Mouse (Mus musculus) forebrain, embryonic 10.5 days (tissue): Measurements from ENCODE around the gene Dnal4. TPM values are rescaled to one million over a fixed set of nuclear protein-coding genes. Genes with fewer than 3 reads are reported as not detected.
A peak's percentile ranks its signal among the peaks of the same experiment; 100 is the strongest.

ENCODE experiments used
- DNase-seq: peaks from one replicate; pipeline ENCODE4 v3.0.0-alpha.2; 2017; ENCODE audit warnings: low spot score; ENCODE audit errors: extremely low spot score
- H3K27ac ChIP-seq: fragments of 300-500 bp; sonication (generic); 2 replicates; pipeline ENCODE4 v1.5.1; 2016; ENCODE audit warnings: mild to moderate bottlenecking
- H3K27me3 ChIP-seq: fragments of 300-500 bp; sonication (generic); 2 replicates; pipeline ENCODE4 v1.6.1; 2016; ENCODE audit warnings: mild to moderate bottlenecking; ENCODE audit not compliant: poor library complexity, severe bottlenecking
- H3K36me3 ChIP-seq: fragments of 300-500 bp; sonication (generic); replicated peaks from 2 replicates; pipeline ENCODE4 v1.6.1; 2016; ENCODE audit warnings: mild to moderate bottlenecking, moderate library complexity
- H3K4me1 ChIP-seq: fragments of 300-500 bp; sonication (generic); 2 replicates; pipeline ENCODE4 v1.6.1; 2016
- H3K4me3 ChIP-seq: fragments of 300-500 bp; sonication (generic); 2 replicates; pipeline ENCODE4 v1.5.1; 2016; ENCODE audit warnings: mild to moderate bottlenecking, moderate library complexity
- H3K9me3 ChIP-seq: fragments of 300-500 bp; sonication (generic); 2 replicates; pipeline ENCODE4 v1.6.1; 2016; ENCODE audit warnings: mild to moderate bottlenecking, moderate library complexity
- WGBS: fragments of 180-500 bp; shearing (Covaris S2); methylation state at CpG from one replicate; pipeline ENCODE4 v1.1.7; 2016; 5-methylcytosine and 5-hydroxymethylcytosine counted together
- polyA plus RNA-seq: library from polyadenylated mRNA; unstranded; fragments of >200 nt; fragmentation: Nextera tagmentation; extraction: Ambion mirVana; gene quantifications from 2 replicates; pipeline ENCODE4 v1.2.1, GENCODE M21; 2016

Dnal4 gene
- polyA plus RNA-seq, 1 experiment from 2014 or later, result 70.8 TPM

DNA sequence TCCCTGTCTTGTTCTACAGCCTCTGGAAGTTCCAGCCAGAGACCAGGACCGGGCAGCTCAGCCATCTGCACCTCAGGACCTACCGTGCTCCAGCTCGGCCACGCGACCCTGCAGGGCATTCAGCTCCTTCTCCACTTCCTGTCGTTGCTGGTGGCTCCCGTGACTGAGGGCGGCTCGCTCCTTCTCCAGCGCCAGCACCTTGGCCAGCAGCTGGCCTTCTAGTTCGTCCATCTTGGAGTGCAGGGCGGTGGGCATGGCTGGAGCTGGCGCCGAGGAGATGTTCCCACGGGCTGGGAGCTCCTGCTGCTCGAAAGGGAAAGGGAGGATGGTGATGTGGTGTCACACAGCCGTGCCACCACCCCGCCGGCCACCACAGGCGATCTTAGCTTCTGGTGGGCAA is 16.5 kb upstream of the Dnal4 start:
- 36% methylated on average over 20 of the region's 20 CpGs for WGBS
- no peak overlapping the region for H3K4me3 ChIP-seq
- H3K9me3 ChIP-seq, result no peaks in the 10 kb centered on the region
- H3K27me3 ChIP-seq, result peaks cover 32% of the 10 kb centered on the region
- H3K27ac ChIP-seq, result no peak overlapping the region
- DNase-seq, result no peak
- peaks cover 19% of the 10 kb centered on the region for H3K4me1 ChIP-seq
- no peaks in the 10 kb centered on the region for H3K36me3 ChIP-seq

DNA sequence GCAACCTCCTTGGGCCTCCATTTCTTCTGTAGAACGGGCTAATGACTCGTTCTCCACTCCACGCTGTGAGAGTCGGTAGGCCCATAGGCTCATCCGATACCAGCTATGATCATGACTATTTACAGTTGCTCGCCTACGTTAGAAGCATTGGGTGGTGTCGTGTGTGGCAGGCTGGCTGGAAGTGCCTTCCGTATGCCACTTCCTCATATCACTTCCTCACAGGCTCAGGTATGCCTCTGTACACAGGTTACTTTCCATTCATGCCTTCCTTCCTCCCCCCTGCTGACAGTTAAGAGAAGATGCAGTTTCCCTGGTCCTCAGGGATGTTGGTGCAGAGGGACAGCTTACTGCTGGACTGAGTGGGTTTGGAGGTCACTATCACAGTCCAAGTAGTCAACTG is 15.4 kb upstream of the Dnal4 start:
- Histone ChIP-seq H3K27ac (no peak overlapping the region), H3K4me3 (no peak overlapping the region), H3K27me3 (peaks cover 32% of the 10 kb centered on the region), H3K9me3 (no peaks in the 10 kb centered on the region), H3K36me3 (no peaks in the 10 kb centered on the region), H3K4me1 (peaks cover 21% of the 10 kb centered on the region)
- no peak for DNase-seq
- WGBS, result 97% methylated on average over 9 of the region's 9 CpGs

DNA sequence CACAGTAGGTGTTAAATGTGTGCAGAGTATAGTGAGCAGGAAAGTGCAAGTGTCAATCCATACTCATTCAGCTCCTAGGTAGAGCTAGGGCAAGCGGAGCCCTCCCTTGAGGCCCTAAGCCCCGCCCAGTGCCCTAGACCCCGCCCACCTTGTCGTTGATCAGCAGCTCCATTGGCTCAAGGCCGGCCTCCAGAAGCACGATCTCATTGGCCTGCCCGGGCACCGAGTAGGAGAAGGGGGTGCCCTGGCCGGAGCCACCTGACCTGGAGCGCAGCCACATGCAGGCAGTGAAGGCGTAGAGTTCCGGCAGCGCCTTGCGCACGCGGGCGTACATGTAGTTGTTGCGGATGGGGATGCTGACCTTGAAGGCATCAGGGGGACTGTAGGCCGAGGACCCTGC is 14.8 kb upstream of the Dnal4 start:
- WGBS, result 20% methylated on average over 19 of the region's 19 CpGs
- peak; percentile 52 for DNase-seq
- H3K36me3 ChIP-seq, result no peaks in the 10 kb centered on the region
- no peak overlapping the region for H3K27ac ChIP-seq
- H3K4me1 ChIP-seq, result peaks cover 27% of the 10 kb centered on the region
- peaks cover 32% of the 10 kb centered on the region for H3K27me3 ChIP-seq
- no peaks in the 10 kb centered on the region for H3K9me3 ChIP-seq
- peak overlapping the region; percentile 36 for H3K4me3 ChIP-seq

DNA sequence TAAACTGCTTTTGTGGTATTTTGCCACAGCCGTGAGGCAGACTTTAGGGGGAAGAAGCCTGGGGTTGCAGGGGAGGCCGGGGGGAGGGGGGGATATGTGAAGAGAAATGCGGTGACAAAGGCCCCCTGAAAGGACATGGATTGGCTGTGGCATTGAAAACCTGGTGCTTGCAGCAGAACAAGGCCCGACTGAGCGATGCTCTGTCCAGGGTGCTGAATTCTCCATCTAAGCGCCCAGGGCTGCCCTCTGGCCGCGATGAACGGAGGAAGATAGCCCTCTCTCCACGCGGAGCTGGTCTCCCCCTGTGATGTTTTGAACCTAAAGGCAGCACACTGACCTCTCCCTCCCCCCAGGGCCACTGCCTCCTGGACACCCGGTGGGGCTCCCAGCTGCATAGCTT is 13.9 kb upstream of the Dnal4 start:
- H3K9me3 ChIP-seq, result no peaks in the 10 kb centered on the region
- H3K4me1 ChIP-seq, result peaks cover 33% of the 10 kb centered on the region
- WGBS, result 5% methylated on average over 12 of the region's 12 CpGs
- peaks cover 32% of the 10 kb centered on the region for H3K27me3 ChIP-seq
- no peak overlapping the region for H3K4me3 ChIP-seq
- no peak overlapping the region for H3K27ac ChIP-seq
- peak; percentile 70 for DNase-seq
- no peaks in the 10 kb centered on the region for H3K36me3 ChIP-seq

DNA sequence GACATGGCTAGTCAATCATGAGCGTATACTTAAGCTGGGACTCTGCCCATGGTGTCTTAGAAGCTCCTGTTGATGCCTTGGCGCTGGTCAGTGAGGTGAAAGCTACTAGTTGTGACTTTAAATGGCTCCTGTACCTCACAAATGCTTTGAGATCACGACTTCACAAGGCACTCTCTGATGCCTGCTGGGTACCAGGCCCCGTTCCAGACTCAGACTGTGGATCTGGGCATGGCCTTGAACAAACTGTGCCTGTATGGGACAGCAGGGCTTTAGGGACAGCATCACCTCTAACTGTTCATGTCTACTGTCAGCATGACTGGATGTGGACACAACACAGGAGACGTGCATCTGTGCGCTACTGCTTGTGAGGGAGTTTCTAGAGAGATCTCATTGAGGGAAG is 13.3 kb upstream of the Dnal4 start:
- no peak overlapping the region for H3K27ac ChIP-seq
- no peaks in the 10 kb centered on the region for H3K9me3 ChIP-seq
- H3K36me3 ChIP-seq, result no peaks in the 10 kb centered on the region
- 85% methylated on average over 6 of the region's 6 CpGs for WGBS
- H3K27me3 ChIP-seq, result peaks cover 32% of the 10 kb centered on the region
- H3K4me1 ChIP-seq, result peaks cover 33% of the 10 kb centered on the region
- no peak for DNase-seq
- H3K4me3 ChIP-seq, result no peak overlapping the region

DNA sequence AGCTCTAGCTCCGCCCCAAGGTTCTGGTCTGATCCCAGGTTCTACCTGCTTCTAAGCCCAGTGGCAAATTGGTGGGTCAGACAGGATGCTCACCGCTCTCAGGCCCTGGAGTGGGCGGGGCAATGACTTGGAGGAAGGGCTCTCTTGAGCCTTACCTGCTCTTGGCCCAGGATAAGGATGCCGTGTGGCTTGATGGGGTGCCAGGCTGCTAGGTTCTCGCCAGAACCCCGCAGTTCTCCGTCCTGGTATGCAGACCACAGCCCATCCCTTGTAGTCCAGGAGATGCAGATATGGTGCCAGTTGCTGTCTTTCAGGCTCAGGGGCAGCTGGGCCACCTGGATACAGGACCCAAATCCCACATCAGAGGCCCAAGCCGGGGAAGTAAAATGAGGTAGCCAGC is 12.5 kb upstream of the Dnal4 start:
- no peak overlapping the region for H3K27ac ChIP-seq
- H3K4me3 ChIP-seq, result no peak overlapping the region
- peaks cover 28% of the 10 kb centered on the region for H3K27me3 ChIP-seq
- H3K4me1 ChIP-seq, result peaks cover 33% of the 10 kb centered on the region
- H3K9me3 ChIP-seq, result no peaks in the 10 kb centered on the region
- WGBS, result 52% methylated on average over 8 of the region's 8 CpGs
- DNase-seq, result no peak
- H3K36me3 ChIP-seq, result no peaks in the 10 kb centered on the region

DNA sequence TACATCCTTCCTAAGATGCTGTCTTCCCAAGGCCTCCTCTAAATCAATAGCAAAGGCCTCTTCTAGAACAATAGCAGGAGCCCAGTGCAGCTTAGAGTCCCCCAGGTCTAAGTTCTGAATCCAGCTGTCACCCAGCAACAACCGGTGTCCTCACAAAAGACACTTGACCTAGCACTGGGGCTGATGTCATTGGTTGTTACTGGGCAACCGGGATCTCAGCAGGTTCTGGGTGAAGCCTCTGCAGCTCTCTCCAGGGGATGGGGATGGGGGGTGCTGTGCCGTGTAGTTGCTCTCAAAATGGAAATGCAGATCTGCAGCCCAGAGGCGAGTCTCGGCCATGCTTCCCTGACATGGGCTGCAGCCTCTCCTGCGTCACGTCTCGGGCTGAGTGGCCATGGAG is 10.2 kb upstream of the Dnal4 start:
- Histone ChIP-seq H3K27me3 (peaks cover 15% of the 10 kb centered on the region), H3K9me3 (no peaks in the 10 kb centered on the region), H3K27ac (no peak overlapping the region), H3K4me3 (no peak overlapping the region), H3K36me3 (no peaks in the 10 kb centered on the region), H3K4me1 (peaks cover 32% of the 10 kb centered on the region)
- no peak for DNase-seq
- 58% methylated on average over 8 of the region's 8 CpGs for WGBS

DNA sequence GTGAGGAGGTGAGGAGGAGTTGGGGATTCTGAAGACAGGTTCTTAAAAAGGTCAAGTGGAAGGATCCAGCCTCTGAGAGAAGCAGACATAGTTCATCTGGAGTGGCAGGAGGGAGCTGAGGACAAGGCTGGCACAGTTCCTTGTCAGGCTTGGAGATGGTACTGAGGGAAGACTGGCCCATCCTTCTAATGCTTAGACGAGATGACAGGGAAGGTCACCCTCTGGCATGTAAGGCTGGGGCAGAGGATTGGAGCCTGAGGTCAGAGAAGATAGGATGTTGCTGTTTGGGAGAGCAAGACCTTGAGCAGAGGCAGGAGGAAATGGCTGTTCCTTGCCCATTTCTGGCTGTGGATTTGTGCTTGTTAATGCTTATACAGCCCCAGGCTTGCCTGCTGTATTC is 7.4 kb upstream of the Dnal4 start:
- H3K36me3 ChIP-seq, result no peaks in the 10 kb centered on the region
- H3K27ac ChIP-seq, result no peak overlapping the region
- WGBS, result 76% methylated on average over 1 of the region's 1 CpGs
- DNase-seq, result no peak
- H3K4me1 ChIP-seq, result peaks cover 18% of the 10 kb centered on the region
- no peak overlapping the region for H3K4me3 ChIP-seq
- H3K27me3 ChIP-seq, result no peaks in the 10 kb centered on the region
- no peaks in the 10 kb centered on the region for H3K9me3 ChIP-seq

DNA sequence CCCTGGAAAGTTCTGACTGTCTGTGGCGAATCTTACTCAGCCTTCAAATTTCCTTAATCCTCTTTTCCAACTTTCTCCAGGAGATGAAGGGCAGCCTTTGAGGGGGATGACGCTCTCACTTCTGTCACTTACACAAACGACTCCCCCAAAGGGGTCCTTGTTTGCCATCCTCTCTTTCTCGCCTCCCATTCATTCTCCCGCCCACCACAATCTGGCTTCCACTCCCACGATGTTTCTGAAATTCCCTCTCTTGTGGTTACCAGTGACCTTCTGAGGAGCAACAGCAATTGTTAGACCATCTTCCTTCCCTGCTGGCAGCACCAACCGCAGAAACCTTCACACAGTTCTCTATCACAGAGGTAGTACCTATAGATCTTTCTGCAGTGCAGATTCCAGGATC is 2.0 kb downstream of the Dnal4 start:
- DNase-seq, result no peak
- WGBS, result 68% methylated on average over 7 of the region's 7 CpGs

DNA sequence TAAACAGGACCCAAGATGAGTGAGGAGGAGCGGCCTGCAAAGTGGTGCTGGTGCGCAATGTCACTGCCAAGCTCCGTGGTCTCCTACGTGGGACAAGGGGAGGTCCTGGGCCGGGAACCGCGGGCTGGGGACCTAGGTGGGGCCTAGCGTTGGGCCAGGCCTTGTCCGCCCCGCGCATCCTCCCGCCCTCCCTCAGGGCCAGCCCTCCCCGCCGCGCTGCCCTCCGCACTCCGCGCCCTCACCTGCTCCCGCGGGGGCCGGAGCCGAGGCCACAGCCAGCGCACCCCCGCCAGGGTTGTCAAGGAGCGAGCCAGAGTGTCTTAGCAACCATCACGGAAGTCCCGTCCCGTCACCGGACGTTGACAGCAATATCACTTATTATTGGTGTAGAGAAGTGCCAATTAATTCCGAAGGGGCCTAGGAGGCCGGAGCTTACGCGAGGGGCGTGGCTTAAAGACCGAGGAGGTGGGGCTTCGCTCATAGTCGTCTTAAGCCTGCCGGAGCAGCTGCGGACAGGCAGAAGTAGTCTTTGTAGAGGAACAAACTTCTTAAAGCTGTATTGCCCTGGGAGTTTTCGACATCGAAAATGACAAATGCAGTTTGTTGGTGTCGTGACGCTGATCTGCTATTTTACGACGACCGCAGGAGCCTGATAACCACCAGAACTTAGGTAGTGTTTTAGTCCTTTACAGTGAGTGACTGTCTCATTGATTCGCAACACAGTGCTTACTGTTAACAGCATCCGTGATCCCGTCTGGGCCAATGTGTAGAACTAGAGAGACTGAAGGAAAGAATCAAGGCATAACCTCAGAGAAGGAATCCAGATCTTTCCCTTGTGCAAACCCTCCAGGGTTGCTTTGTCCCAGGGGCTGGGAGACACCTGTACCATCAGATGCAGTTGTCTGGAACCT is 3.3 kb downstream of the Dnal4 start:
- Histone ChIP-seq H3K36me3 (no peaks in the 10 kb centered on the region), H3K9me3 (no peaks in the 10 kb centered on the region), H3K27ac (peak overlapping the region; percentile 91), H3K4me3 (peak overlapping the region; percentile 92), H3K27me3 (no peaks in the 10 kb centered on the region), H3K4me1 (peaks cover 42% of the 10 kb centered on the region)
- WGBS, result under 1% methylated on average over 50 of the region's 50 CpGs
- peak; percentile 95 for DNase-seq

More for the DNA sequence above, 2.0 kb downstream of the Dnal4 start:
- H3K4me1 ChIP-seq, result peaks cover 31% of the 10 kb centered on the region
- H3K4me3 ChIP-seq, result no peak overlapping the region
- no peaks in the 10 kb centered on the region for H3K9me3 ChIP-seq
- no peaks in the 10 kb centered on the region for H3K36me3 ChIP-seq
- no peak overlapping the region for H3K27ac ChIP-seq
- no peaks in the 10 kb centered on the region for H3K27me3 ChIP-seq

DNA sequence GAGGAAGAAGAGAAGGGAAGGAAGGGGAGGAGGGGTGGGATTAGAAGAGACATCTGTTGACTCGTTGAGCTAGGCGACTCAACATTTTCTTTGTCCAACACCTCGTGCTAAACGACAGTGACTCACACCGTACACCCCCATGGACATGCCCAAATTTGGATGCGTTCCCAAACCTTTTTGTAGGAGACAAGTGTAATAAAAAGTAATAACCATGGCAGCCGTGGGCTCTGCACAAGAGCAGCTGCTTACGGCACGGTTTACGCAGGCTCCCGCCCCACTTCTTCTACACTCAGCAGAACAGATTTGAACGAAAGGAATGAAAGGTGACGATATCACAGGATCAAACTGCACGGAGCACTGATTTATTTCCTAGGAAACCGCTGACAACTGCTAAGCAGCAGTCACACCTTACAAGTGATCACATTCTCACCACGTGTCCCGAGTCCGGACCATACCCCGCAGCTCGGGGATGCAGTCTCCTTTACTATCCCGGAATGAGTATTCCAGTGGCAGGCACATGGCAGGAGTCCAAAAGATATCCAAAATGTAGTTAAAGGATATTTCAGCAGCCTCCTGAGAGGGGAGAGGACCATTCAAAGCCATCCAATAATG is 6.9 kb downstream of the Dnal4 start:
- no peak for DNase-seq
- Histone ChIP-seq H3K4me1 (peaks cover 50% of the 10 kb centered on the region), H3K9me3 (no peaks in the 10 kb centered on the region), H3K27ac (no peak overlapping the region), H3K27me3 (no peaks in the 10 kb centered on the region), H3K36me3 (no peaks in the 10 kb centered on the region; the same call in 1 of the 2 replicates), H3K4me3 (no peak overlapping the region)
- WGBS, result 91% methylated on average over 21 of the region's 21 CpGs

DNA sequence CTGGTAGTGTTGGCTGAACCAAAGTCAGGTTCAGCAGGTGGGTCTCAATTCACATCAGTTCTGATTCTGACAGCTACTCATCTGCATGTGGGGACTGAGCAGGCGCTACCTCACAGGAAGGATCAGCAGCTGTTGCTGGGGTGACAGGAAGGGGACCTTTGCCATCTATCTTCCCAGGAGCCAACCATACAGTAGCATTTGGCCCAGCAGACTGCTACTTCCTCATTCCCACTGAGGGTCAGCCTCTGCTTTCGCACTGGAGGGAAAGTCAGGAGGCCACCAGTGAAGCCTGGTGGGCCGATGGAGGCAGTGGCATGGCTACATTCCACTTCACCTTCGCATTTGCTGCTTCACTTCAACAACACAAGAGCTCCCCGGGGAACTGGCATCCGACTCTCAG is 9.3 kb downstream of the Dnal4 start:
- Histone ChIP-seq H3K36me3 (peaks cover 22% of the 10 kb centered on the region), H3K9me3 (no peaks in the 10 kb centered on the region), H3K4me1 (peaks cover 30% of the 10 kb centered on the region), H3K4me3 (no peak overlapping the region), H3K27me3 (no peaks in the 10 kb centered on the region), H3K27ac (no peak overlapping the region)
- DNase-seq, result no peak
- WGBS, result 65% methylated on average over 6 of the region's 6 CpGs

DNA sequence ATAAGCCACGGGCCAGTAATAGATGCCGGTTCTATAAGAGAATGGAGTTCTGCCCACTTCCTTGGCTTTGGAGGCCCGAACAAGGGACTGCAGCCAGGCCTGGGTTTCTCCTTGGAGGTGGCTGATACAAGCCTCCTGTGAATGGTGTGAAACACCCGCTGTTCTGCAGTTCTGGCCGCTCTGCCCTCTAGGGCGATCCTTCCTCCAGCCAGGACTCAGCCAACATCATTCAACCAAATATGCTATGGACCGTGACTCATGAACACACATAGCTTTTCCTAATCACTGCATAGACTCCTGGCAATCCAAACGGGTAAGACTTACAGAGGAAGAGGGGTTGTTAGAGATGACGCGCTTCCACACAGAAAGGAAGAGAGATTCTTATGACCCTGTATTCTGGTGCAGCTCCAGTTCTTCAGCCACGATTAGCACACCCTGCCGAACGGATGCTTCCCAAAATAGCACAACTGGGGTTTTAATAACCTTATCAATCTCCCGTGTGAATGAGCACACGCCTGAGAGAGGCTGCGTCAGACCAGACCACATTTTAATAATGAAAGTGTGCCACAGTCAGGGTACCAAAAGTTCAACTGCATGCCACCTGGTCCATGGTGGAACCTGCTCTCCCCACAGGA is 10.2 kb downstream of the Dnal4 start:
- Histone ChIP-seq H3K4me3 (no peak overlapping the region), H3K36me3 (peaks cover 31% of the 10 kb centered on the region), H3K9me3 (no peaks in the 10 kb centered on the region), H3K4me1 (peaks cover 23% of the 10 kb centered on the region), H3K27ac (no peak overlapping the region), H3K27me3 (no peaks in the 10 kb centered on the region)
- no peak for DNase-seq
- WGBS, result 93% methylated on average over 16 of the region's 16 CpGs
